Mouse (Mus musculus): ENCODE results near the gene 2610042L04Rik. TPM values are rescaled to one million over a fixed set of nuclear protein-coding genes. Genes with fewer than 3 reads are reported as not detected.

2610042L04Rik gene
- polyA plus RNA-seq, 1 experiment from 2014 or later: 0.96 TPM

Other genes starting within 250 kb of the 2610042L04Rik start
- gene Gm8108, start 224.2 kb upstream of the 2610042L04Rik start, polyA plus RNA-seq (2016; fragmentation: Nextera tagmentation; extraction: Ambion mirVana): 0.54 TPM in 1 of 2 replicates, not detected in the other
- not detected in 2 replicates for gene Gm3127, start 169.7 kb upstream of the 2610042L04Rik start, polyA plus RNA-seq (2016; fragmentation: Nextera tagmentation; extraction: Ambion mirVana)
- 0.16 and 0.59 TPM in 2 replicates for gene Gm2974, start 152.2 kb upstream of the 2610042L04Rik start, polyA plus RNA-seq (2016; fragmentation: Nextera tagmentation; extraction: Ambion mirVana)
- gene Gm3138, start 85.1 kb upstream of the 2610042L04Rik start, polyA plus RNA-seq (2016; fragmentation: Nextera tagmentation; extraction: Ambion mirVana): not detected in 2 replicates
- gene Gm3149, start 17.5 kb upstream of the 2610042L04Rik start, polyA plus RNA-seq (2016; fragmentation: Nextera tagmentation; extraction: Ambion mirVana): not detected in 2 replicates
- not detected in 2 replicates for gene Gm3159, start 62.8 kb downstream of the 2610042L04Rik start, polyA plus RNA-seq (2016; fragmentation: Nextera tagmentation; extraction: Ambion mirVana)
- gene Gm3164, start 80.7 kb downstream of the 2610042L04Rik start, polyA plus RNA-seq (2016; fragmentation: Nextera tagmentation; extraction: Ambion mirVana): 0.23 TPM in 1 of 2 replicates, not detected in the other
- not detected in 2 replicates for gene Gm3173, start 96.2 kb downstream of the 2610042L04Rik start, polyA plus RNA-seq (2016; fragmentation: Nextera tagmentation; extraction: Ambion mirVana)
- gene Gm3182, start 147.0 kb downstream of the 2610042L04Rik start, polyA plus RNA-seq (2016; fragmentation: Nextera tagmentation; extraction: Ambion mirVana): not detected in 2 replicates
- gene Gm3047, start 220.6 kb downstream of the 2610042L04Rik start, polyA plus RNA-seq (2016; fragmentation: Nextera tagmentation; extraction: Ambion mirVana): not detected in 2 replicates

All from limb, embryonic 10.5 days (tissue).